Mouse (Mus musculus) forebrain, postnatal 0 days (tissue): Measurements from ENCODE around the gene Unc13d. TPM values are rescaled to one million over a fixed set of nuclear protein-coding genes. Genes with fewer than 3 reads are reported as not detected.

Experiments
- ATAC-seq: fragments of 200-750 bp; cut with Nextera tagmentation; 2 replicates; pipeline ENCODE4 v1.8.0; 2017; ENCODE audit warnings: mild to moderate bottlenecking, moderate library complexity
- DNase-seq: peaks from one replicate; pipeline ENCODE4 v3.0.0-alpha.2; 2015
- H3K27ac ChIP-seq: fragments of 300-500 bp; sonication (generic); 2 replicates; pipeline ENCODE4 v1.5.1; 2014; ENCODE audit warnings: low read depth, mild to moderate bottlenecking, antibody characterized with exemption, low read length, moderate library complexity, mixed read lengths
- H3K27me3 ChIP-seq: fragments of 300-500 bp; sonication (generic); 2 replicates; pipeline ENCODE4 v1.6.1; 2014; ENCODE audit warnings: mild to moderate bottlenecking, low read length, mixed read lengths; ENCODE audit not compliant: insufficient read depth
- H3K36me3 ChIP-seq: fragments of 300-500 bp; sonication (generic); 2 replicates; pipeline ENCODE4 v1.6.1; 2014; ENCODE audit warnings: mild to moderate bottlenecking, moderate library complexity; ENCODE audit not compliant: insufficient read depth
- H3K4me1 ChIP-seq: fragments of 300-500 bp; sonication (generic); 2 replicates; pipeline ENCODE4 v1.6.1; 2014; ENCODE audit warnings: antibody characterized with exemption; ENCODE audit not compliant: insufficient read depth
- H3K4me2 ChIP-seq: fragments of 300-500 bp; sonication (generic); 2 replicates; pipeline ENCODE4 v1.6.1; 2014; ENCODE audit warnings: low read depth, mild to moderate bottlenecking, moderate library complexity
- H3K4me3 ChIP-seq: fragments of 300-500 bp; sonication (generic); 2 replicates; pipeline ENCODE4 v1.5.1; 2014; ENCODE audit warnings: low read depth, low read length, mixed read lengths
- H3K9ac ChIP-seq: fragments of 300-500 bp; sonication (generic); 2 replicates; pipeline ENCODE4 v1.6.1; 2014; ENCODE audit warnings: mild to moderate bottlenecking
- H3K9me3 ChIP-seq: fragments of 300-500 bp; sonication (generic); 2 replicates; pipeline ENCODE4 v1.6.1; 2016; ENCODE audit warnings: low read length
- CTCF ChIP-seq: sonication (generic); IDR thresholded peaks from 2 replicates; pipeline ENCODE4 v1.5.1; 2016; ENCODE audit warnings: antibody characterized with exemption, control low read depth, low read depth
- WGBS: fragments of 180-500 bp; shearing (Covaris S2); extraction: QIAGEN DNeasy Blood & Tissue Kit; methylation state at CpG from one replicate; pipeline ENCODE4 v1.1.7; 2014; 5-methylcytosine and 5-hydroxymethylcytosine counted together
- polyA plus RNA-seq: library from polyadenylated mRNA; unstranded; fragments of >200 nt; fragmentation: Nextera tagmentation; extraction: Ambion mirVana; gene quantifications from 2 replicates; pipeline ENCODE4 v1.2.1, GENCODE M21; 2015
- total RNA-seq: library from RNA; depleted of rRNA; stranded (reverse); fragments of >200 nt; gene quantifications from 2 replicates; pipeline ENCODE4 v1.2.3, GENCODE M21; 2014

Gene Unc13d
- total and polyA plus RNA-seq, 2 experiments from 2014 or later = 0.58 to 0.86 TPM

- Histone ChIP-seq H3K36me3 (no peaks in the 10 kb centered on the region), H3K4me2 (peak overlapping the region; percentile 56), H3K27ac (no peak overlapping the region), H3K4me3 (peak overlapping the region; percentile 32), H3K27me3 (peaks cover 40% of the 10 kb centered on the region), H3K9ac (0 out of 2 replicates have a peak overlapping the region, but pooled peaks have one; percentile 33), H3K4me1 (no peaks in the 10 kb centered on the region), H3K9me3 (no peaks in the 10 kb centered on the region)
- no peak for DNase-seq
- WGBS = 34% methylated on average over 10 of the region's 10 CpGs
- no peak for TF ChIP-seq CTCF
- no peak for ATAC-seq
Measured at GRCm38 (mm10) chr11:116110540-116110939, 32.8 kb upstream of the Unc13d start.

DNA sequence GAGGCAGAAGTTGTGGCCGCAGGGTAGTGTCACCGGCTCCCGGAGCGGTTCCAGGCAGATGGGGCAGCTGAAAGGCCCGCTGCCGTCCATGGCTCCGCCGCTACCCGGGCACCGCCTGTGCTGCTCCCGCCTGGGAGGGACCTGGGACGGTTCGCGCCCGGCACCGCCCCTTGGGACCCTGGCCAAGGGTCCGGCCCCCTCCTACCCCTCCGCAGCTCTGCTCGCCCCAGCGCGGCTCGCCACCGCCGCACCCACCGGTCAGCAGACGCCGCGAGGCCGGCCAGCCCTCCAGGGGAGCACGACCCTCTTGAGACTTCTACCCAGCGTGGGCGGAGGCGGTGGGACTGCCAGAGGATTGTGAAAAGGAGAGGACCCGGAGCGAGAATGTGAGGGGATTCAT, 32.4 kb upstream of the Unc13d start:
- 2% methylated on average over 34 of the region's 35 CpGs for WGBS
- Histone ChIP-seq H3K27ac (no peak overlapping the region), H3K4me1 (no peaks in the 10 kb centered on the region), H3K9ac (0 out of 2 replicates have a peak overlapping the region, but pooled peaks have one; percentile 33), H3K36me3 (no peaks in the 10 kb centered on the region), H3K27me3 (peaks cover 42% of the 10 kb centered on the region), H3K9me3 (no peaks in the 10 kb centered on the region), H3K4me3 (peak overlapping the region; percentile 32), H3K4me2 (peak overlapping the region; percentile 56)
- no peak for DNase-seq
- peak; percentile 48; the same call in 1 of the 2 replicates for ATAC-seq
- TF ChIP-seq CTCF = no peak

- ATAC-seq (peak; percentile 16; the same call in 1 of the 2 replicates), DNase-seq (no peak)
- TF ChIP-seq CTCF = no peak
- Histone ChIP-seq H3K27me3 (peaks cover 42% of the 10 kb centered on the region), H3K9me3 (no peaks in the 10 kb centered on the region), H3K36me3 (no peaks in the 10 kb centered on the region), H3K4me1 (no peaks in the 10 kb centered on the region), H3K4me3 (peak overlapping the region; percentile 32), H3K4me2 (peak overlapping the region; percentile 56), H3K9ac (peak overlapping the region; percentile 33; the same call in 1 of the 2 replicates), H3K27ac (no peak overlapping the region)
- WGBS = 3% methylated on average over 66 of the region's 70 CpGs
Measured at GRCm38 (mm10) chr11:116109441-116110081, 31.8 kb upstream of the Unc13d start.

- 4% methylated on average over 23 of the region's 23 CpGs for WGBS
- Histone ChIP-seq H3K27me3 (peaks cover 42% of the 10 kb centered on the region), H3K4me3 (peak overlapping the region; percentile 32), H3K9me3 (no peaks in the 10 kb centered on the region), H3K9ac (no peak overlapping the region), H3K4me1 (no peaks in the 10 kb centered on the region), H3K36me3 (no peaks in the 10 kb centered on the region), H3K4me2 (peak overlapping the region; percentile 56), H3K27ac (no peak overlapping the region)
- peak; percentile 28; the same call in 1 of the 2 replicates for ATAC-seq
- no peak for TF ChIP-seq CTCF
- DNase-seq = peak; percentile 46
Measured at GRCm38 (mm10) chr11:116108464-116109137, 30.8 kb upstream of the Unc13d start.

- ATAC-seq = no peak
- peak overlapping the region; percentile 56 for H3K4me2 ChIP-seq
- TF ChIP-seq CTCF = no peak
- no peak overlapping the region for H3K27ac ChIP-seq
- no peaks in the 10 kb centered on the region for H3K36me3 ChIP-seq
- H3K9me3 ChIP-seq = no peaks in the 10 kb centered on the region
- DNase-seq = no peak
- 16% methylated on average over 19 of the region's 19 CpGs for WGBS
- H3K27me3 ChIP-seq = peaks cover 42% of the 10 kb centered on the region
- H3K9ac ChIP-seq = no peak overlapping the region
- H3K4me1 ChIP-seq = no peaks in the 10 kb centered on the region
- H3K4me3 ChIP-seq = no peak overlapping the region
Measured at GRCm38 (mm10) chr11:116107777-116108285, 30.1 kb upstream of the Unc13d start.

- Histone ChIP-seq H3K9me3 (no peaks in the 10 kb centered on the region), H3K4me2 (no peak overlapping the region; the same call in 1 of the 2 replicates), H3K4me1 (no peaks in the 10 kb centered on the region), H3K36me3 (no peaks in the 10 kb centered on the region), H3K27me3 (peaks cover 42% of the 10 kb centered on the region), H3K27ac (no peak overlapping the region), H3K9ac (no peak overlapping the region), H3K4me3 (no peak overlapping the region)
- DNase-seq (no peak), ATAC-seq (no peak)
- peak; percentile 19; the same call in 1 of the 2 replicates for TF ChIP-seq CTCF
- 20% methylated on average over 13 of the region's 14 CpGs for WGBS
Measured at GRCm38 (mm10) chr11:116106963-116107776, 29.4 kb upstream of the Unc13d start.
